Mouse (Mus musculus) adrenal gland, postnatal 36 days (tissue): ENCODE measurements at regions not wholly inside any gene's neighbourhood (a gene's known extent, or its start where the extent isn't known, plus 50 kb on each side); places are given as distances from the start of the nearest gene placed in this dataset.
"Not testable (repeated sequence)": the region's sequence is repeated elsewhere in the genome, so short reads cannot be mapped to it uniquely, and the experiment has no call there.

Experiments
- DNase-seq, 2 experiments: peaks; one replicate each; pipeline ENCODE4 v3.0.0; 2021; ENCODE audit warnings: mixed read lengths in 1 of 2

DNA sequence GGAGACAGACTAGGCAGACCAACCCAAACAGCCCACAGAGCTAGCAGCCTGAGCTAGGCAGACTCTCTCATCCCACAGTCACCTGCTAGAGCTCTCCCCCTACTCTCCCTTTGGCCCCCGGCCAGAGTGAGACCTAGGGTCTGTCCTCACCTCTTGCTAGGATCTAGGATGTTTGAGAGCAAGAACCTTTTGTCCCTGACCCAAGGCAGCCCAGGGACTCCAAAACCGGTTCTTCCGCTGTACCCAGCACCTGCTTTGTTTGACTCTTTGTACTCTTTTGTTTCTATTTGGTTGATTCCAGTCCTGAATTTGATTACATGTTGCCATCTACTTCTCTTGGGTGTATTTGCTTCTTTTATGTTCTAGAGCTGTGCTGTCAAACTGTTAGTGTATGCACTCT, 75.3 kb downstream of the H60c start:
- no peak for DNase-seq

- DNase-seq = no peak
Measured at GRCm38 (mm10) chr10:3188361-3188760, 79.2 kb downstream of the H60c start.

DNA sequence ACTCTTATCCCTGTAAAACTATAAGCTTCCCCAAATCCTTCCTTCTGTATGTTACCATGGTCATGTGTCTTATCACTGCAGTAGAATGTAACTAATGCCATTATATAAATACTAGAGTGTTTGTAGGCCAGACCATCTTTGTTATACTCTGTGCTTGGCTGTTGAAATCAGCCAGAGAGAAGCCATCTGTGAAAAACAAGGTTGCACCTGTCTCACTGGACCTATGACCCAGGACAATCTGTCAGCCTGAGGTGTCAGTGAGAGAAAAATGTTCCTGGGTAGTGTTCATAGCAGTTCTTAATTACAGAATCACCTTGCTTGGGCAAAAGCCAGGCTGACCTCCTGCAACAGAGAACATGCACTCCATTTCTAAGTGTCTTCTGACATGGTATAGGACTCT, 87.5 kb downstream of the H60c start:
- DNase-seq = no peak

GRCm38 (mm10) chr10:3173601-3174000, 94.0 kb downstream of the H60c start:
- DNase-seq = no peak

- not testable (repeated sequence) for DNase-seq
Measured at GRCm38 (mm10) chr10:3172927-3173326, 94.6 kb downstream of the H60c start.

- DNase-seq = no peak
Measured at GRCm38 (mm10) chr10:3172257-3172656, 95.3 kb downstream of the H60c start.

DNA sequence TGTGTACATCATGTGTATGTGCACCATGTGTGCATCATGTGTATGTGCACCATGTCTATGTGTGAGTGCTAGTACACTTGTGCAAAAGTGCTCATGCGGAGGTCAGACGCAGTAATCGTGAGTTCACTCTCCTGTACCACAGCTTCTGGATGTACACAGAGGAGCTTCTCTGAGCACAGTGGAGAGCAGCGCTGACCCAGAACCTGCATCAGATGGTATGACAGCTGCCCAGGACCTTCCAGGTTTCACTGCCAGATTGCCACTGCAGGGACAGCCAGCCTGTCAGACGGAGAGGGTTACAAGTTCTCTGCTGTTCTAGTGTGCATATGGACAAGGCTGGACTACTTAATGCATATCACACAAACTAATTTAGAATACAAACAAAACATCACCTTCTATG, 96.2 kb downstream of the H60c start:
- DNase-seq = no peak

DNA sequence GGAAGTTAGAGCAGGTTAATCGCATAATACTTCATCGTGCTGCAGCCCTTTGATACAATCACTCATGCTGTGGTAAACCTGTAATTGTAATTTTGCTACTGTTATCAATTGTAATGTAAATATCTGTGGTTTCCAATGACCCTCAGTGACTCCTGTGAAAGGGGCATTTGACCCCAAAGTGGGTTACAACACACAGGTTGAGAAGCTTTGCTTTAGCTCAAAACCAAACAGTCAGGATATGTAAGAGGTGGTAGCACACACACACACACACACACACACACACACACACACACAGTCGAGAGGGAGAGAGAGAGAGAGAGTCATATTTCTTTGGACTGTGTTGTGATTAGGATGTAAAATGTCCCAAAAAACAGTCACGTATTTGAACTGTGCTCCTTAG, 112.0 kb downstream of the H60c start:
- no peak for DNase-seq

DNA sequence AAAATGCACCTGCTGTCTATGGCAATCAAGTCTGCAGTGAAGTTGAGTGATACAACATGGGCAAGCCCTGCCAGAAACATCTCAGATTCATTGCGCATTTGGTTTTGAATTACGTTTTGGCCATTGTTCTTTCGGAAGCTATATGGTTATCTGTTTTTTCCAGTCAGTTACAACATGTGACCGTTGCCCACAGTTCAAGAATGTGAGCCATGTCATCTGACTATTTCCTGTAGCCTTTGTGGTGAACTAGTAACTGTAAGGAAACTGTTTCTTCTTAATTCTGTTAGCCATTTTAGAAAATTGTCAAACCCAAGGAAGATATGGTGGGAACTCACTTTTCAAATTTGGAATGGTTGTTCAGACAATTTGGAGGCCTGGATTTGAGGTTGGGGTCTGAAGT, 119.4 kb downstream of the H60c start:
- DNase-seq = no peak

GRCm38 (mm10) chr10:3139306-3139705, 128.3 kb downstream of the H60c start:
- no peak for DNase-seq

- DNase-seq = peak; percentile 15 to 19
Measured at GRCm38 (mm10) chr10:3127491-3127890, 140.1 kb downstream of the H60c start.

GRCm38 (mm10) chr10:3117451-3118070, 150.0 kb downstream of the H60c start:
- DNase-seq = no peak

- not testable (repeated sequence) for DNase-seq
Measured at GRCm38 (mm10) chr10:3114421-3114820, 153.2 kb downstream of the H60c start.

DNA sequence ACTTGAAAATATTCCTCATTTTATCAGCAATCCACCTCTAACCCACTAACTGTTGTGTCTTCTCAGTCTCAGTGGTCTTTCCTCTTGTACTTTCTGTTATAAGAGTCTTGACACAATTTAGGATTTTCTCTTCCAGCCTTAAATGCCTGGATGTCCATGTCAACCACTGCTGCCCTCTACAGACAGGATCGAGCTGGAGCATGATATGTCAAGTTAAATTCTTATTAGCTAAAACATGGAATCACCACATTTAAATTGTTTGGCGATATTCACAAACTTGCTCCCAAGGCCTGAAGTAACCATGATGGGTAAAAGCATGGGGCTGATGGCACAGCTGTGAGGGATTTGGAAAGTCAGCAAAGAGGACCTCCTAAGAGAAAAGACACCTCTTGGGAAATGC, 159.6 kb downstream of the H60c start:
- peak in 1 of 2 experiments; percentile 25 for DNase-seq
